Mouse (Mus musculus) cerebellum, adult 2 months (tissue): ENCODE data around the gene Tesk2. TPM values are rescaled to one million over a fixed set of nuclear protein-coding genes. Genes with fewer than 3 reads are reported as not detected.

Source experiments
- DNase-seq, 2 experiments: peaks; one replicate each; pipeline ENCODE4 v3.0.0; 2021
- H3K27ac ChIP-seq: fragments of 200-500 bp; 2 replicates; pipeline ENCODE4 v1.5.1; 2012; ENCODE audit warnings: low read length, control low read depth, inconsistent platforms; ENCODE audit not compliant: insufficient read depth
- H3K27me3 ChIP-seq: fragments of 200-500 bp; 2 replicates; pipeline ENCODE4 v1.6.1; 2012; ENCODE audit warnings: inconsistent platforms, mild to moderate bottlenecking, low read length, moderate library complexity; ENCODE audit not compliant: control insufficient read depth, insufficient read depth
- H3K4me1 ChIP-seq: fragments of 200-500 bp; 2 replicates; pipeline ENCODE4 v1.6.1; 2011; ENCODE audit warnings: low read length; ENCODE audit not compliant: control insufficient read depth, insufficient read depth
- H3K4me3 ChIP-seq: fragments of 200-500 bp; replicated peaks from 2 replicates; pipeline ENCODE3; 2011; ENCODE audit warnings: mild to moderate bottlenecking, low read depth, low read length, control low read depth; ENCODE audit not compliant: insufficient read depth
- CTCF ChIP-seq: fragments of 200-500 bp; IDR thresholded peaks from 2 replicates; pipeline ENCODE4 v1.5.1; 2011; ENCODE audit warnings: low read depth, mild to moderate bottlenecking, control low read depth, low read length, moderate library complexity, borderline replicate concordance; ENCODE audit not compliant: insufficient read depth
- POLR2A ChIP-seq: fragments of 200-500 bp; IDR thresholded peaks from 2 replicates; pipeline ENCODE4 v1.6.1; 2011; ENCODE audit warnings: low read length, control low read depth, borderline replicate concordance; ENCODE audit not compliant: insufficient read depth
- WGBS: fragments of 180-500 bp; shearing (Covaris S2); methylation state at CpG from one replicate; pipeline ENCODE4 v1.1.7; 2018; 5-methylcytosine and 5-hydroxymethylcytosine counted together
- polyA plus RNA-seq: library from polyadenylated mRNA; depleted of rRNA; stranded (reverse); fragments of >200 nt; gene quantifications from 2 replicates; pipeline ENCODE4 v1.2.3, GENCODE M21; 2012

Tesk2 gene
- polyA plus RNA-seq, 1 experiment, result 10.0 TPM

GRCm38 (mm10) chr4:116796442-116797110, 75.8 kb downstream of the Tesk2 start:
- 31% methylated on average over 1 of the region's 1 CpGs for WGBS
- no peaks in the 10 kb centered on the region for H3K27me3 ChIP-seq
- no peaks in the 10 kb centered on the region for H3K4me1 ChIP-seq
- H3K4me3 ChIP-seq, result no peak overlapping the region
- no peak for DNase-seq
- TF ChIP-seq CTCF, result no peak
- no peak for TF ChIP-seq POLR2A
- no peak overlapping the region for H3K27ac ChIP-seq

- Histone ChIP-seq H3K27me3 (no peaks in the 10 kb centered on the region), H3K4me3 (no peak overlapping the region), H3K4me1 (no peaks in the 10 kb centered on the region), H3K27ac (no peak overlapping the region)
- DNase-seq, result no peak
- TF ChIP-seq POLR2A (no peak), CTCF (peak; percentile 31; the same call in 1 of the 2 replicates)
- 21% methylated on average over 5 of the region's 5 CpGs for WGBS
Observed at GRCm38 (mm10) chr4:116799901-116800300, 79.2 kb downstream of the Tesk2 start.

- WGBS, result under 1% methylated on average over 58 of the region's 58 CpGs
- peak within 1 kb of the TSS; percentile 94 for H3K4me3 ChIP-seq
- H3K4me1 ChIP-seq, result peaks cover 3% of the 10 kb centered on the region
- TF ChIP-seq POLR2A, result peak; percentile 82
- TF ChIP-seq CTCF, result no peak
- peak within 1 kb of the TSS; percentile 86 for H3K27ac ChIP-seq
- H3K27me3 ChIP-seq, result no peaks in the 10 kb centered on the region
- peak; percentile 90 to 95 for DNase-seq
Observed at GRCm38 (mm10) chr4:116807197-116808129, 86.7 kb downstream of the Tesk2 start, which contains the start of the genes Toe1 and Mutyh. Gene Toe1 (minus strand): TSS chr4:116807640. Gene Mutyh (plus strand): TSS chr4:116807723.

- DNase-seq, result no peak
- no peaks in the 10 kb centered on the region for H3K27me3 ChIP-seq
- H3K4me1 ChIP-seq, result peaks cover 3% of the 10 kb centered on the region
- 84% methylated on average over 3 of the region's 3 CpGs for WGBS
- H3K4me3 ChIP-seq, result no peak overlapping the region
- TF ChIP-seq CTCF (no peak), POLR2A (no peak)
- H3K27ac ChIP-seq, result no peak overlapping the region
Observed at GRCm38 (mm10) chr4:116811012-116811411, 90.3 kb downstream of the Tesk2 start.

- TF ChIP-seq POLR2A (no peak), CTCF (no peak)
- H3K4me1 ChIP-seq, result peaks cover 14% of the 10 kb centered on the region
- H3K27me3 ChIP-seq, result no peaks in the 10 kb centered on the region
- 90% methylated on average over 5 of the region's 5 CpGs for WGBS
- H3K4me3 ChIP-seq, result no peak overlapping the region
- no peak overlapping the region for H3K27ac ChIP-seq
- DNase-seq, result no peak
Observed at GRCm38 (mm10) chr4:116815276-116815675, 94.5 kb downstream of the Tesk2 start.

GRCm38 (mm10) chr4:116817486-116817885, 96.7 kb downstream of the Tesk2 start:
- H3K27me3 ChIP-seq, result no peaks in the 10 kb centered on the region
- no peak overlapping the region for H3K4me3 ChIP-seq
- no peak for TF ChIP-seq CTCF
- no peak for TF ChIP-seq POLR2A
- H3K4me1 ChIP-seq, result peaks cover 18% of the 10 kb centered on the region
- H3K27ac ChIP-seq, result peak overlapping the region; percentile 65
- DNase-seq, result peak; percentile 75 to 82
- 33% methylated on average over 6 of the region's 6 CpGs for WGBS

- WGBS, result 39% methylated on average over 32 of the region's 32 CpGs
- no peak for TF ChIP-seq CTCF
- no peak for TF ChIP-seq POLR2A
- no peaks in the 10 kb centered on the region for H3K27me3 ChIP-seq
- peak overlapping the region; percentile 71 for H3K4me3 ChIP-seq
- peaks cover 18% of the 10 kb centered on the region for H3K4me1 ChIP-seq
- DNase-seq, result peak in 1 of 2 experiments; percentile 27
- no peak overlapping the region for H3K27ac ChIP-seq
Observed at GRCm38 (mm10) chr4:116819968-116820901, 99.5 kb downstream of the Tesk2 start.
